Mouse (Mus musculus) forebrain, postnatal 0 days (tissue): ENCODE data around the gene Pbx1. TPM values are rescaled to one million over a fixed set of nuclear protein-coding genes. Genes with fewer than 3 reads are reported as not detected.
A peak's percentile ranks its signal among the peaks of the same experiment; 100 is the strongest.
"Not testable (repeated sequence)": the region's sequence is repeated elsewhere in the genome, so short reads cannot be mapped to it uniquely, and the experiment has no call there.

Experiments used
- ATAC-seq: fragments of 200-750 bp; cut with Nextera tagmentation; 2 replicates; pipeline ENCODE4 v1.8.0; 2017; ENCODE audit warnings: mild to moderate bottlenecking, moderate library complexity
- DNase-seq: peaks from one replicate; pipeline ENCODE4 v3.0.0-alpha.2; 2015
- H3K27ac ChIP-seq: fragments of 300-500 bp; sonication (generic); 2 replicates; pipeline ENCODE4 v1.5.1; 2014; ENCODE audit warnings: low read depth, mild to moderate bottlenecking, antibody characterized with exemption, low read length, moderate library complexity, mixed read lengths
- H3K27me3 ChIP-seq: fragments of 300-500 bp; sonication (generic); 2 replicates; pipeline ENCODE4 v1.6.1; 2014; ENCODE audit warnings: mild to moderate bottlenecking, low read length, mixed read lengths; ENCODE audit not compliant: insufficient read depth
- H3K36me3 ChIP-seq: fragments of 300-500 bp; sonication (generic); 2 replicates; pipeline ENCODE4 v1.6.1; 2014; ENCODE audit warnings: mild to moderate bottlenecking, moderate library complexity; ENCODE audit not compliant: insufficient read depth
- H3K4me1 ChIP-seq: fragments of 300-500 bp; sonication (generic); 2 replicates; pipeline ENCODE4 v1.6.1; 2014; ENCODE audit warnings: antibody characterized with exemption; ENCODE audit not compliant: insufficient read depth
- H3K4me2 ChIP-seq: fragments of 300-500 bp; sonication (generic); 2 replicates; pipeline ENCODE4 v1.6.1; 2014; ENCODE audit warnings: low read depth, mild to moderate bottlenecking, moderate library complexity
- H3K4me3 ChIP-seq: fragments of 300-500 bp; sonication (generic); 2 replicates; pipeline ENCODE4 v1.5.1; 2014; ENCODE audit warnings: low read depth, low read length, mixed read lengths
- H3K9ac ChIP-seq: fragments of 300-500 bp; sonication (generic); 2 replicates; pipeline ENCODE4 v1.6.1; 2014; ENCODE audit warnings: mild to moderate bottlenecking
- H3K9me3 ChIP-seq: fragments of 300-500 bp; sonication (generic); 2 replicates; pipeline ENCODE4 v1.6.1; 2016; ENCODE audit warnings: low read length
- CTCF ChIP-seq: sonication (generic); IDR thresholded peaks from 2 replicates; pipeline ENCODE4 v1.5.1; 2016; ENCODE audit warnings: antibody characterized with exemption, control low read depth, low read depth
- WGBS: fragments of 180-500 bp; shearing (Covaris S2); extraction: QIAGEN DNeasy Blood & Tissue Kit; methylation state at CpG from one replicate; pipeline ENCODE4 v1.1.7; 2014; 5-methylcytosine and 5-hydroxymethylcytosine counted together
- polyA plus RNA-seq: library from polyadenylated mRNA; unstranded; fragments of >200 nt; fragmentation: Nextera tagmentation; extraction: Ambion mirVana; gene quantifications from 2 replicates; pipeline ENCODE4 v1.2.1, GENCODE M21; 2015
- total RNA-seq: library from RNA; depleted of rRNA; stranded (reverse); fragments of >200 nt; gene quantifications from 2 replicates; pipeline ENCODE4 v1.2.3, GENCODE M21; 2014; rRNA removed

Pbx1 gene
- total RNA-seq = 79.2 and 95.9 TPM in 2 replicates
- 52.6 and 60.5 TPM in 2 replicates for polyA plus RNA-seq

DNA sequence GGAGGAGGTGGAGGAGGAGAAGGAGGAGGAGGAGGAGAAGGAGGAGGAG, at the start of gene Pbx1:
Gene Pbx1 (minus strand): TSS at position 39 of the 49 bp plus-strand sequence.
- peak within 1 kb of the TSS; percentile 99 for H3K9ac ChIP-seq
- peak within 1 kb of the TSS; percentile 97 for H3K27ac ChIP-seq
- H3K4me1 ChIP-seq, H3K27me3 ChIP-seq, H3K9me3 ChIP-seq, DNase-seq, ATAC-seq, H3K36me3 ChIP-seq: not testable (repeated sequence)
- H3K4me3 ChIP-seq = peak within 1 kb of the TSS; percentile 77
- peak within 1 kb of the TSS; percentile 73 for H3K4me2 ChIP-seq

DNA sequence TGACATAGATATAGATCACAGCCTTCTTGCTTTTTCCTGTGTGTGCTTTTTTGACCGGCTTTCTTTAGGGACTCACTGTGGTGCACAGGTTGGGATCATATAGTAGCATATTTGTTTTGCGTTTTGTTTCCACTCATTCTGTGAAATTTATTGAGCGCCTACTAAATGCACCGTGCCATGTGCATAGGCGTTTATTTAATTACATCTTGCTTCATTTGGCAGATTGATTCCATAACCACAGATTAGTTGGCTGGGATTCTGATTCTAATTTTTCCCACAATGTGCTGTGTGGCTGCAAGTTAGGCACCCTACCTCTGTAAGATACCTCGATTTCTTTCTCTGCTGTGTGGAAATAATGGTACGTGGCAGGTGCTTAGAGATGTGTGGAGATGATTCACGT, 47.6 kb upstream of the Pbx1 start:
- Histone ChIP-seq H3K4me1 (0 out of 2 replicates have a peak, but pooled peaks cover 2% of the 10 kb centered on the region), H3K9ac (no peak overlapping the region), H3K36me3 (no peaks in the 10 kb centered on the region), H3K4me3 (no peak overlapping the region), H3K27ac (no peak overlapping the region), H3K9me3 (no peaks in the 10 kb centered on the region), H3K4me2 (no peak overlapping the region), H3K27me3 (no peaks in the 10 kb centered on the region)
- no peak for TF ChIP-seq CTCF
- no peak for DNase-seq
- 66% methylated on average over 8 of the region's 8 CpGs for WGBS
- no peak for ATAC-seq

DNA sequence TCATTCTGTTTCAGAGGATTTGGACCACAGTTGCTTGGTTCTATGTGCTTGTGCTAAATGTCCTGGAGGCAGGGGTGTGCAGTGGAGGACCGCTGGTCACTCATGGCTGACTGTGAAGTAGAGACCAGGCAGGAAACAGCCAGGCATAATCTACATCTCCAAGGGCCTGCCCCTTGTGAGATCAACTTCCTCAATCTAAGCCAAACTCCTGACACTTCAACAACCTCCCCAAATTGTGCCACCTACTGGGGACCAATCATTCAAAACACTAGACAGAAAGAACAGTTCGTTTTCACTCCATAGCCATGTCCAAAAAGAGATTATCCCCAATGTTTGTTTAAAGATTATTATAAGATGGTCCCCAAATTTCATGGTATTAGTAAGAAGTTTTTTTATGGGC, 46.8 kb upstream of the Pbx1 start:
- ATAC-seq (no peak), DNase-seq (no peak)
- no peaks in the 10 kb centered on the region for H3K27me3 ChIP-seq
- H3K9ac ChIP-seq = no peak overlapping the region
- H3K4me2 ChIP-seq = no peak overlapping the region
- H3K9me3 ChIP-seq = no peaks in the 10 kb centered on the region
- H3K27ac ChIP-seq = no peak overlapping the region
- no peaks in the 10 kb centered on the region for H3K36me3 ChIP-seq
- 62% methylated on average over 2 of the region's 2 CpGs for WGBS
- H3K4me1 ChIP-seq = 0 out of 2 replicates have a peak, but pooled peaks cover 5% of the 10 kb centered on the region
- peak; percentile 25; the same call in 1 of the 2 replicates for TF ChIP-seq CTCF
- H3K4me3 ChIP-seq = no peak overlapping the region

DNA sequence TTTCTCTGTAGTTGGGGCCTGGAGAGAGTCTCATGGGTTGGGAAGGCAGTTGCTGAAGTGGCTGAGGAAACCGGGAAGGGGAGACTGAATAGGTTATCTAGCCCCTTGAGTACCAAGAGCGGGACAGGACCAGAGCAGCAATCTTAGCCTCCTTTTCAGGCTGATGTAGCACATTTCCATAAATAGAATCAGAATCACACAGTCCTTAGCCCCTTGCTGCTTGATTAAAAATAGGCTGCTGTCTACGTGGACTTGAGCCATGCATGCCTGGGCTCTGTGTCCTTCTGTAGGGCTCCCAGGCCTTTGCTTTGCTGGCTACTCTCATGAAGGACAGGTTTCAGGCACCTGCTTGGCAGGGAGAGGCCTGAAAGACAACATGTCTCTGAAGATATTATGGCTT, 44.8 kb upstream of the Pbx1 start:
- DNase-seq (no peak), ATAC-seq (no peak)
- Histone ChIP-seq H3K27ac (no peak overlapping the region), H3K4me3 (no peak overlapping the region), H3K27me3 (no peaks in the 10 kb centered on the region), H3K4me1 (0 out of 2 replicates have a peak, but pooled peaks cover 7% of the 10 kb centered on the region), H3K9me3 (no peaks in the 10 kb centered on the region), H3K4me2 (no peak overlapping the region), H3K9ac (no peak overlapping the region), H3K36me3 (no peaks in the 10 kb centered on the region)
- TF ChIP-seq CTCF = no peak
- whole genome bisulfite sequencing = 44% methylated on average over 3 of the region's 3 CpGs

DNA sequence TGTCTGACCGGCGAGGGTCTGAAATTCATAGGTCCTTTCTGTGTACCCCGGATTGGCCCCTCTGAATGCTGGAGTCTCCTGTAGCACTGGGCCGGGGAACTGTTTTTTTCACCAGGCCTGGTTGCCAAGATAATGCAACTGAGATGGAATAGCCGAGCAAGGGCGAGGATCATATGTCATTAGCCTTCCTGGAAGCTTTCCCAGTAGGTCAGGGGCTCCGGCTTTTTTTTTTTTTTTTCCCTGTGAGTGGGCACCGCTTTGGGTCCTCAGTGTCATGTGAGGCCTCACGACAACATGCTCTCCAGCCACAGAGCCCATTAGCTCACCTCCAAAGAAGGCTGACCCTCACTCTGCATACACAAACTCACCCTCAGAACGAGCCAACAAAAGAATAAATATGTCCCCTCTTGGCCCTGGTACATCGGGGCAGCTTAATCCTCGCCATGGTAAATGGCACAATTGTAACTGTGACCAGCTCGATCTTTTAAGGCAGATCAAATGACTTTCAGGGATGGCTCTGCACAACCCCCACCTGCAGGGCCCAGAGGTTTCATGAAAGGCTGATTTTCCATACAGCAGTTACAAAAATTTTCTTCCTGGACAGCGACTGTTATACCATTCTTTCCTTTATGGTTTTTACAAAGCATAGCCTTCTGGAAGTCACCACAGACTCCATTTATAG, 44.3 kb upstream of the Pbx1 start:
- Histone ChIP-seq H3K36me3 (no peaks in the 10 kb centered on the region), H3K4me3 (no peak overlapping the region), H3K27me3 (no peaks in the 10 kb centered on the region), H3K9ac (no peak overlapping the region), H3K27ac (no peak overlapping the region), H3K4me1 (0 out of 2 replicates have a peak, but pooled peaks cover 7% of the 10 kb centered on the region), H3K4me2 (no peak overlapping the region), H3K9me3 (no peaks in the 10 kb centered on the region)
- DNase-seq (no peak), ATAC-seq (peak; percentile 16; the same call in 1 of the 2 replicates)
- TF ChIP-seq CTCF = no peak
- WGBS = 41% methylated on average over 14 of the region's 14 CpGs

DNA sequence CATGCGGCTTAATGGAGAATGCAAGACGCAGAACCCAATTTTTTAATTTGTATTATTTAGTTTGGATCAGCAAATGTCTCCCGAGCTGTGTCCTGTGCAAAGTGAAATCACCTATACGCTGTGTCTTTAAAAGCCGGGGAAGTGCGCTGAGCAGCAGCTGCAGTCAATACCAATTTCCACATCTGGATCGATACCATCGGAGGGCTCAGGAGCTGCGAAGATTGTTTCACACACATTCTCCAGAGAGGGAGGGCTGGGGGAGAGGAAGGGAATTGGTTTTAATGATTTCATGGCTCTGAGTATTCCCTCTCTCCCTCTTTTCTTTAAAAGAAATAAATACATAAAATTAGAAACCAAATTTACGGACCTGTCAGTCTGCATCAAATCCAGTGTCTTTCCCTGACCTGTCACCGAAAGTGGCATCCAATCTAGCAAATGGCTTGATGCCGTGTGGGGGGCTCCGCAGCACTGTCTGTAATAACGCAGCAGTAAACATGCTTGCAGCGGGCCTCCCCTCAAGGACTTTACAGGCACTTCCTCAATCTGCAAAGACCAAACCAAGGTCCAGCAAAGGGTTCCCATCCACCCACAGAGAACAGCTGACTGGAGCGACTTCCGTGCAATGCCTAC, 43.6 kb upstream of the Pbx1 start:
- no peak for DNase-seq
- Histone ChIP-seq H3K27me3 (no peaks in the 10 kb centered on the region), H3K9ac (no peak overlapping the region), H3K4me3 (no peak overlapping the region), H3K27ac (no peak overlapping the region), H3K36me3 (no peaks in the 10 kb centered on the region), H3K9me3 (no peaks in the 10 kb centered on the region), H3K4me1 (0 out of 2 replicates have a peak, but pooled peaks cover 7% of the 10 kb centered on the region), H3K4me2 (no peak overlapping the region)
- ATAC-seq = no peak
- 80% methylated on average over 17 of the region's 17 CpGs for WGBS
- TF ChIP-seq CTCF = no peak

DNA sequence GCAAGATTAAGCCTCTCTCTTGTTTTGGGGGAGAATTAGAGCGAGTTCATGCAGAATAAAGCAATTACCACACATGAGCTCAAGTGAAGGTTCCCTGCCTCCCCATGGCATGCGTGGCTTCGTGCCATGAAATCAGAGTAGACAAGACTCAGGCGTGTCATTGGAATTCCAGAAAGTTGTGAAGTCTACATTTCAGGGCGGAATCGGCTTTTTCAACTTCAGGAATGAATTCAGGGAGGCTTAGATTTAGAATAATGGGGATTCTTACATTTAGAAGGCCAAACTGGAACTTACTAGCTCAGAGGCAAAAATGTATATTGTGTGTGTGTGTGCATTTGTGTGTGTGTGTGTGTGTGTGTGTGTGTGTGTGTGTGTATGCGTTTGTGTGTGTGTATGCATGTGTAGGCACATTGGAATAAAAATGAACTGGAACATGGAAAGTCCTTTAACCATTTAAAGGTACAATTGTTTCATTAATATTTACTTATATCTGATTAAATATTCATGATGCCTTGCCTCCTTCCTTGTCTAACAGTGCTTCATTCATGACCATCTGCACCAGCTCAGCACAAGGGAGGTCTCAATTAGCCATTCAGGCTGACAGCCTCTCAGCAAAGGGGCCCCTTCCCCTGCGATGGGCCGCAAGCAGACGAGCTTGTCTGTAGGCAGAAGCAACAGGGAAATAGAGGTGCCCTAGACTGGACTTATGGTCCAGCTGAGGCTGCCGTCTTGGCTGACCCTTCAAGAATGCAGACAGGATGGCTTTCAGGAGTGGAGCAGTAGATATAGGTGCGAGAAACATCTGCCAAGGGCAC, 41.4 kb upstream of the Pbx1 start:
- Histone ChIP-seq H3K4me1 (0 out of 2 replicates have a peak, but pooled peaks cover 7% of the 10 kb centered on the region), H3K9ac (no peak overlapping the region), H3K4me3 (no peak overlapping the region), H3K36me3 (no peaks in the 10 kb centered on the region), H3K27ac (0 out of 2 replicates have a peak overlapping the region, but pooled peaks have one; percentile 29), H3K27me3 (no peaks in the 10 kb centered on the region), H3K9me3 (no peaks in the 10 kb centered on the region), H3K4me2 (no peak overlapping the region)
- DNase-seq (peak; percentile 38), ATAC-seq (peak; percentile 66)
- WGBS = 15% methylated on average over 12 of the region's 12 CpGs
- no peak for TF ChIP-seq CTCF
